Mouse (Mus musculus): ENCODE measurements around the gene Rd3l.

GRCm38 (mm10) chr12:111972504-111972903 is 8.6 kb downstream of the Rd3l start:
- no peak for TF ChIP-seq CTCF (IDR thresholded peaks at IDR 0.05; ENCODE audit: control insufficient read depth, insufficient read depth, insufficient replicate concordance, low read depth, low read length)
- TF ChIP-seq POLR2A (IDR thresholded peaks at IDR 0.05; ENCODE audit: control insufficient read depth, low read depth, low read length), result no peak
